15 mouse cellular contexts compared by ENCODE assay signal in genomic region chr1:86643101-86643809, GRCm38 (mm10). TPM values are rescaled to one million over a fixed set of nuclear protein-coding genes. Genes with fewer than 3 reads are reported as not detected.
A peak's percentile ranks its signal among the peaks of the same experiment; 100 is the strongest.
DNase-seq lines count a peak whose midpoint lies in the region; ATAC-seq and TF ChIP-seq lines count a peak whose summit lies in the region.
"Had no signal": no experiment of that assay in that cellular context is flagged by ENCODE, and none has a peak within 500 bp of the region (broad histone marks: within the 10 kb centered on the region; RNA-seq: fewer than 3 reads in every experiment).

No protein-coding gene starts in this region.

- WGBS in kidney, adult 2 months: 61% methylated on average over 13 of the region's 13 CpGs
- WGBS in limb, embryonic 13.5 days: 24% methylated on average over 13 of the region's 13 CpGs
- 28% methylated on average over 13 of the region's 13 CpGs for whole genome bisulfite sequencing in thymus, adult 2 months
- 80% methylated on average over 13 of the region's 13 CpGs for WGBS in midbrain, embryonic 15.5 days
- 67% methylated on average over 13 of the region's 13 CpGs for WGBS in cerebellum, adult 2 months

- H3K27ac ChIP-seq in kidney, adult 2 months (ENCODE audit: insufficient read depth, low read depth, low read length): no peak overlapping the region
- peak overlapping the region; percentile 55 for H3K27ac ChIP-seq in limb, embryonic 13.5 days
- no peak overlapping the region for H3K27ac ChIP-seq in thymus, adult 2 months (ENCODE audit: control insufficient read depth, insufficient read depth, low read length)
- no peak overlapping the region for H3K27ac ChIP-seq in midbrain, embryonic 15.5 days
- no peak overlapping the region for H3K27ac ChIP-seq in cerebellum, adult 2 months (ENCODE audit: insufficient read depth, low read length)
- H3K27ac ChIP-seq: embryonic facial prominence, embryonic 15.5 days; hindbrain, embryonic 13.5 days; liver, embryonic 13.5 days; midbrain, embryonic 13.5 days had no signal

- ATAC-seq in limb, embryonic 13.5 days (ENCODE audit: low FRiP score, low read depth): peak; percentile 88
- ATAC-seq in midbrain, embryonic 15.5 days (replicated peaks): no peak
- ATAC-seq: midbrain, embryonic 13.5 days had no signal

- peak; percentile 37 to 47 for DNase-seq in kidney, postnatal 4 days
- no peak for DNase-seq in kidney, adult 2 months
- peak; percentile 15 to 33 for DNase-seq in CD8-positive naive resting alpha-beta T cell, adult 2 months (ENCODE audit: low read depth in 2 of 2, low spot score in 2 of 2)
- DNase-seq in thymus, adult 2 months: peak; percentile 42
- no peak for DNase-seq in cerebellum, adult 2 months
- no peak for DNase-seq in ovary, postnatal 14 days (ENCODE audit: low spot score)
- DNase-seq: layer of hippocampus, adult 9-11 months; liver, embryonic 13.5 days had no signal

- no peaks in the 10 kb centered on the region for H3K9me3 ChIP-seq in limb, embryonic 13.5 days
- H3K9me3 ChIP-seq in midbrain, embryonic 15.5 days: no peaks in the 10 kb centered on the region
- H3K9me3 ChIP-seq: embryonic facial prominence, embryonic 15.5 days; hindbrain, embryonic 13.5 days; liver, embryonic 13.5 days; midbrain, embryonic 13.5 days had no signal

- no peaks in the 10 kb centered on the region for H3K4me1 ChIP-seq in kidney, adult 2 months (ENCODE audit: control insufficient read depth, insufficient read depth, low read length)
- H3K4me1 ChIP-seq in limb, embryonic 13.5 days: peaks cover 25% of the 10 kb centered on the region
- peaks cover 5% of the 10 kb centered on the region; the same call in 1 of the 2 replicates for H3K4me1 ChIP-seq in thymus, adult 2 months (replicated peaks; ENCODE audit: control insufficient read depth, insufficient read depth, low read length)
- H3K4me1 ChIP-seq in midbrain, embryonic 15.5 days: no peaks in the 10 kb centered on the region
- H3K4me1 ChIP-seq in cerebellum, adult 2 months (ENCODE audit: control insufficient read depth, insufficient read depth, low read length): no peaks in the 10 kb centered on the region
- H3K4me1 ChIP-seq: embryonic facial prominence, embryonic 15.5 days; hindbrain, embryonic 13.5 days; liver, embryonic 13.5 days; midbrain, embryonic 13.5 days had no signal

- no peaks in the 10 kb centered on the region for H3K36me3 ChIP-seq in kidney, adult 2 months (ENCODE audit: control insufficient read depth, insufficient read depth, low read length)
- H3K36me3 ChIP-seq in limb, embryonic 13.5 days: no peaks in the 10 kb centered on the region
- no peaks in the 10 kb centered on the region for H3K36me3 ChIP-seq in thymus, adult 2 months (ENCODE audit: control insufficient read depth, insufficient read depth, low read length)
- H3K36me3 ChIP-seq in midbrain, embryonic 15.5 days (replicated peaks): no peaks in the 10 kb centered on the region
- H3K36me3 ChIP-seq: embryonic facial prominence, embryonic 15.5 days; hindbrain, embryonic 13.5 days; liver, embryonic 13.5 days; midbrain, embryonic 13.5 days had no signal

- no peak overlapping the region for H3K9ac ChIP-seq in limb, embryonic 13.5 days
- no peak overlapping the region for H3K9ac ChIP-seq in midbrain, embryonic 15.5 days
- H3K9ac ChIP-seq: embryonic facial prominence, embryonic 15.5 days; hindbrain, embryonic 13.5 days; liver, embryonic 13.5 days; midbrain, embryonic 13.5 days had no signal

- TF ChIP-seq POLR2A in kidney, adult 2 months (IDR thresholded peaks at IDR 0.05; ENCODE audit: low read depth, low read length): no peak
- no peak for TF ChIP-seq POLR2A in thymus, adult 2 months (IDR thresholded peaks at IDR 0.05; ENCODE audit: control insufficient read depth, extremely low read depth, insufficient read depth, low read length, poor library complexity)
- no peak for TF ChIP-seq POLR2A in cerebellum, adult 2 months (IDR thresholded peaks at IDR 0.05; ENCODE audit: borderline replicate concordance, insufficient read depth, low read length)

- H3K27me3 ChIP-seq in kidney, adult 2 months (replicated peaks; ENCODE audit: control insufficient read depth, insufficient read depth, low read length): no peaks in the 10 kb centered on the region
- H3K27me3 ChIP-seq in limb, embryonic 13.5 days: no peaks in the 10 kb centered on the region
- no peaks in the 10 kb centered on the region for H3K27me3 ChIP-seq in thymus, adult 2 months (ENCODE audit: control insufficient read depth, insufficient read depth, low read length)
- H3K27me3 ChIP-seq in midbrain, embryonic 15.5 days (replicated peaks): no peaks in the 10 kb centered on the region
- no peaks in the 10 kb centered on the region for H3K27me3 ChIP-seq in cerebellum, adult 2 months (ENCODE audit: control insufficient read depth, insufficient read depth, low read length)
- H3K27me3 ChIP-seq: embryonic facial prominence, embryonic 15.5 days; hindbrain, embryonic 13.5 days; midbrain, embryonic 13.5 days had no signal

- no peak for TF ChIP-seq CTCF in kidney, adult 2 months (conservative IDR thresholded peaks at IDR 0.05; ENCODE audit: insufficient read depth, insufficient read length, low read depth, low read length)
- no peak for TF ChIP-seq CTCF in thymus, adult 2 months (IDR thresholded peaks at IDR 0.05; ENCODE audit: borderline replicate concordance, control insufficient read depth, extremely low read depth, insufficient read depth, low read length, poor library complexity)
- TF ChIP-seq CTCF in cerebellum, adult 2 months (IDR thresholded peaks at IDR 0.05; ENCODE audit: borderline replicate concordance, insufficient read depth, low read depth, low read length): no peak

- no peak overlapping the region for H3K4me3 ChIP-seq in kidney, adult 2 months (ENCODE audit: insufficient read depth, low read depth, low read length)
- H3K4me3 ChIP-seq in limb, embryonic 13.5 days: no peak overlapping the region
- H3K4me3 ChIP-seq in thymus, adult 2 months (ENCODE audit: control insufficient read depth, insufficient read depth, low read length): no peak overlapping the region
- no peak overlapping the region for H3K4me3 ChIP-seq in midbrain, embryonic 15.5 days
- no peak overlapping the region for H3K4me3 ChIP-seq in cerebellum, adult 2 months (replicated peaks; ENCODE audit: insufficient read depth, low read depth, low read length)
- H3K4me3 ChIP-seq: embryonic facial prominence, embryonic 15.5 days; hindbrain, embryonic 13.5 days; liver, embryonic 13.5 days; midbrain, embryonic 13.5 days had no signal

- H3K4me2 ChIP-seq in limb, embryonic 13.5 days (replicated peaks): peak overlapping the region; percentile 30
- H3K4me2 ChIP-seq in midbrain, embryonic 15.5 days: no peak overlapping the region
- H3K4me2 ChIP-seq: embryonic facial prominence, embryonic 15.5 days; heart, embryonic 11.5 days; hindbrain, embryonic 13.5 days; liver, embryonic 13.5 days; midbrain, embryonic 13.5 days had no signal

RNA-seq across cellular contexts. Expression of gene Nppc, which starts 27.1 kb away (rescaled TPM):
- 0.08 and 0.09 TPM in 2 replicates for polyA plus RNA-seq in kidney, adult 2 months (2012; rRNA removed)
- 5.3 and 5.9 TPM in 2 replicates for polyA plus RNA-seq in limb, embryonic 13.5 days (2015; fragmentation: Nextera tagmentation; extraction: Ambion mirVana)
- polyA plus RNA-seq in thymus, adult 2 months (2012; rRNA removed): 0.89 and 1.2 TPM in 2 replicates
- polyA plus RNA-seq in midbrain, embryonic 15.5 days (2015; fragmentation: Nextera tagmentation; extraction: Ambion mirVana): 3.3 and 4.3 TPM in 2 replicates
- 18.7 and 21.1 TPM in 2 replicates for polyA plus RNA-seq in cerebellum, adult 2 months (2012; rRNA removed)
- polyA plus RNA-seq: liver, embryonic 13.5 days; spleen, adult 2 months had no signal

Comparison
In these comparisons a context has a peak if more than half of its experiments do, and no peak if none do; other contexts are left out.
1. DNase-seq: peak in kidney, postnatal 4 days (2 of 2), CD8-positive naive resting alpha-beta T cell, adult 2 months (2 of 2) and thymus, adult 2 months (single experiment); none in kidney, adult 2 months (single experiment), cerebellum, adult 2 months (0 of 2) and ovary, postnatal 14 days (single experiment).